Mouse (Mus musculus) forebrain, postnatal 0 days (tissue): ENCODE data around the gene Cabp7. TPM values are rescaled to one million over a fixed set of nuclear protein-coding genes. Genes with fewer than 3 reads are reported as not detected.

Experiments
- ATAC-seq: fragments of 200-750 bp; cut with Nextera tagmentation; 2 replicates; pipeline ENCODE4 v1.8.0; 2017; ENCODE audit warnings: mild to moderate bottlenecking, moderate library complexity
- DNase-seq: peaks from one replicate; pipeline ENCODE4 v3.0.0-alpha.2; 2015
- H3K27ac ChIP-seq: fragments of 300-500 bp; sonication (generic); 2 replicates; pipeline ENCODE4 v1.5.1; 2014; ENCODE audit warnings: low read depth, mild to moderate bottlenecking, antibody characterized with exemption, low read length, moderate library complexity, mixed read lengths
- H3K27me3 ChIP-seq: fragments of 300-500 bp; sonication (generic); 2 replicates; pipeline ENCODE4 v1.6.1; 2014; ENCODE audit warnings: mild to moderate bottlenecking, low read length, mixed read lengths; ENCODE audit not compliant: insufficient read depth
- H3K36me3 ChIP-seq: fragments of 300-500 bp; sonication (generic); 2 replicates; pipeline ENCODE4 v1.6.1; 2014; ENCODE audit warnings: mild to moderate bottlenecking, moderate library complexity; ENCODE audit not compliant: insufficient read depth
- H3K4me1 ChIP-seq: fragments of 300-500 bp; sonication (generic); 2 replicates; pipeline ENCODE4 v1.6.1; 2014; ENCODE audit warnings: antibody characterized with exemption; ENCODE audit not compliant: insufficient read depth
- H3K4me2 ChIP-seq: fragments of 300-500 bp; sonication (generic); 2 replicates; pipeline ENCODE4 v1.6.1; 2014; ENCODE audit warnings: low read depth, mild to moderate bottlenecking, moderate library complexity
- H3K4me3 ChIP-seq: fragments of 300-500 bp; sonication (generic); 2 replicates; pipeline ENCODE4 v1.5.1; 2014; ENCODE audit warnings: low read depth, low read length, mixed read lengths
- H3K9ac ChIP-seq: fragments of 300-500 bp; sonication (generic); 2 replicates; pipeline ENCODE4 v1.6.1; 2014; ENCODE audit warnings: mild to moderate bottlenecking
- H3K9me3 ChIP-seq: fragments of 300-500 bp; sonication (generic); 2 replicates; pipeline ENCODE4 v1.6.1; 2016; ENCODE audit warnings: low read length
- CTCF ChIP-seq: sonication (generic); IDR thresholded peaks from 2 replicates; pipeline ENCODE4 v1.5.1; 2016; ENCODE audit warnings: antibody characterized with exemption, control low read depth, low read depth
- WGBS: fragments of 180-500 bp; shearing (Covaris S2); extraction: QIAGEN DNeasy Blood & Tissue Kit; methylation state at CpG from one replicate; pipeline ENCODE4 v1.1.7; 2014; 5-methylcytosine and 5-hydroxymethylcytosine counted together
- polyA plus RNA-seq: library from polyadenylated mRNA; unstranded; fragments of >200 nt; fragmentation: Nextera tagmentation; extraction: Ambion mirVana; gene quantifications from 2 replicates; pipeline ENCODE4 v1.2.1, GENCODE M21; 2015
- total RNA-seq: library from RNA; depleted of rRNA; stranded (reverse); fragments of >200 nt; gene quantifications from 2 replicates; pipeline ENCODE4 v1.2.3, GENCODE M21; 2014

Gene Cabp7
- total and polyA plus RNA-seq, 2 experiments from 2014 or later: 1.6 to 5.3 TPM

- Histone ChIP-seq H3K9ac (no peak overlapping the region), H3K27me3 (peaks cover 4% of the 10 kb centered on the region; the same call in 1 of the 2 replicates), H3K4me2 (no peak overlapping the region), H3K36me3 (no peaks in the 10 kb centered on the region), H3K27ac (no peak overlapping the region), H3K4me3 (no peak overlapping the region), H3K4me1 (no peaks in the 10 kb centered on the region), H3K9me3 (no peaks in the 10 kb centered on the region)
- TF ChIP-seq CTCF: peak; percentile 53
- ATAC-seq (no peak), DNase-seq (no peak)
- WGBS: 94% methylated on average over 3 of the region's 3 CpGs
Observed at GRCm38 (mm10) chr11:4754036-4754435, 7.5 kb upstream of the Cabp7 start.

GRCm38 (mm10) chr11:4752836-4753235 is 6.3 kb upstream of the Cabp7 start:
- no peaks in the 10 kb centered on the region for H3K36me3 ChIP-seq
- no peak overlapping the region for H3K4me3 ChIP-seq
- no peak overlapping the region for H3K4me2 ChIP-seq
- H3K4me1 ChIP-seq: no peaks in the 10 kb centered on the region
- ATAC-seq (no peak), DNase-seq (no peak)
- peaks cover 14% of the 10 kb centered on the region for H3K27me3 ChIP-seq
- no peak for TF ChIP-seq CTCF
- WGBS: 11% methylated on average over 10 of the region's 10 CpGs
- no peak overlapping the region for H3K9ac ChIP-seq
- no peak overlapping the region for H3K27ac ChIP-seq
- no peaks in the 10 kb centered on the region for H3K9me3 ChIP-seq

DNA sequence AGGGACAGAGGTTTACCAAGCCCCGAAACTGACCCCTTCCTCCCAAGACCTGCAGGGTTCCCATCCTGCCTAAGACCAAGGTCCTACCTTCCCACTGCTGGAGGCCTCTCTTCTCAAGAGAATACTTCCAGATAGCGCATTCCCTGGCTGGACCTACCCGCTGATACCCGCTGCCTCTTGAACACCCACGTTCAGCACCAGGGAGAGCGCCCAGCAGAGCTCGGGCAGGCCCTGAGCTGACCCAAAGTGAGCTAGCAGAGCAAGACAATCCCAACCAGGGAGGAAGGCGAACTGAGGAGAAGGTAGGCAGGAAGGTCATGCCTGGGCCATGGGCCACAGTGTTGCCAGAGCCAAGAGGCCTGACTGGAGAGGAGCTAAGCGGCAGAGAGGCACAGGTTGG is 3.7 kb upstream of the Cabp7 start:
- WGBS: 9% methylated on average over 9 of the region's 9 CpGs

GRCm38 (mm10) chr11:4747285-4747684 is 707 bp upstream of the Cabp7 start:
- H3K4me1 ChIP-seq: peaks cover 4% of the 10 kb centered on the region; the same call in 1 of the 2 replicates
- ATAC-seq: peak; percentile 19; the same call in 1 of the 2 replicates
- no peak for TF ChIP-seq CTCF
- H3K36me3 ChIP-seq: no peaks in the 10 kb centered on the region
- peak overlapping the region; percentile 62 for H3K4me3 ChIP-seq
- WGBS: 8% methylated on average over 9 of the region's 12 CpGs
- peak overlapping the region; percentile 100 for H3K4me2 ChIP-seq
- H3K27me3 ChIP-seq: peaks cover 41% of the 10 kb centered on the region
- no peak overlapping the region for H3K27ac ChIP-seq
- H3K9ac ChIP-seq: peak overlapping the region; percentile 53; the same call in 1 of the 2 replicates
- DNase-seq: no peak
- no peaks in the 10 kb centered on the region for H3K9me3 ChIP-seq

More for the DNA sequence above, 3.7 kb upstream of the Cabp7 start:
- H3K9ac ChIP-seq: no peak overlapping the region
- ATAC-seq (no peak), DNase-seq (no peak)
- no peaks in the 10 kb centered on the region for H3K36me3 ChIP-seq
- no peaks in the 10 kb centered on the region for H3K9me3 ChIP-seq
- peaks cover 26% of the 10 kb centered on the region for H3K27me3 ChIP-seq
- H3K27ac ChIP-seq: no peak overlapping the region
- H3K4me1 ChIP-seq: peaks cover 4% of the 10 kb centered on the region; the same call in 1 of the 2 replicates
- H3K4me2 ChIP-seq: no peak overlapping the region
- H3K4me3 ChIP-seq: no peak overlapping the region
- TF ChIP-seq CTCF: no peak

DNA sequence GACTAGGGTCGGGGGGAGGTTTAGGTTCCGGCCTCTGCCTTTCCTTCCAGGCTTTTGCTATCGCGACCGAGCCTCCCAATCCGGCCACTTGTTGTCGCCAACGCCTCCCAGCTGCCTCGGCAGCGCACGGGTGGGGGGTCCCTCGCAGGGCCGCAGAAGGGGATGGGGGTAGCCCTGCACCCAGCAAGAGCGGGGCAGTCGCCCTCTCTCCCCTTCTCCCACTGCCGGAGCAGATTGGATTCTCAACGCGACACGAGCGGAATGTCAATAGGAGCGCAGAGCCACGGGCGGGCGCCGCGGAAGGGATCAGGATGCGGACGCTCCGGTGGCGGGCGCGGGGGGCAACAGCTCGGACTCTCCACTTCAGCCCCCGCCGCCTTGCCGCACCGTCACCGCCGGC is 609 bp downstream of the Cabp7 start:
- H3K9me3 ChIP-seq: no peaks in the 10 kb centered on the region
- H3K36me3 ChIP-seq: no peaks in the 10 kb centered on the region
- WGBS: 0% methylated on average over 35 of the region's 39 CpGs
- H3K27ac ChIP-seq: no peak overlapping the region
- H3K4me3 ChIP-seq: peak overlapping the region; percentile 62
- peak overlapping the region; percentile 100 for H3K4me2 ChIP-seq
- peak; percentile 28; the same call in 1 of the 2 replicates for ATAC-seq
- peaks cover 4% of the 10 kb centered on the region; the same call in 1 of the 2 replicates for H3K4me1 ChIP-seq
- peak; percentile 31 for DNase-seq
- TF ChIP-seq CTCF: no peak
- peak overlapping the region; percentile 53 for H3K9ac ChIP-seq
- peaks cover 41% of the 10 kb centered on the region for H3K27me3 ChIP-seq

DNA sequence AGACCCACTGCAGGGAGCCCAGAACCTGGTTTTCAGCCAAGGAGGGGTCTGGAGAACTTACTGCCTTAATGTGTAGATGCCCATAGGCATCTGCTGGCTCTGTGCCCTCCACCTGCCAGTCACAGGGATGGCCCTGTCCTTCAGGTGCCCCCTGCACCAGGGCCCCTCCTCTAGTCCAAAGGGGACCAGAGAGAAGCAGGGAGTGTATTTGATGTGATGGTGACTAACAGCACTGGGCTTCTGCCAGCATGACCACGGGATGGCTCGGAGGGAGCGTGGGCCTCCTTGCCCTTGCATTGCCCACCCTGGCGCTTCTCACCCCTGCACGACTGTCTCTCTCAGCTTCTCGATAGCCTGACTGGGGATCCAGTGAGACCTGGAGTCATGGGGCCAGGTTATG is 1.9 kb downstream of the Cabp7 start:
- Histone ChIP-seq H3K9me3 (no peaks in the 10 kb centered on the region), H3K4me2 (no peak overlapping the region), H3K36me3 (no peaks in the 10 kb centered on the region), H3K27me3 (peaks cover 41% of the 10 kb centered on the region), H3K27ac (no peak overlapping the region), H3K9ac (no peak overlapping the region), H3K4me1 (peaks cover 4% of the 10 kb centered on the region; the same call in 1 of the 2 replicates), H3K4me3 (no peak overlapping the region)
- DNase-seq (no peak), ATAC-seq (no peak)
- TF ChIP-seq CTCF: no peak
- 54% methylated on average over 6 of the region's 6 CpGs for WGBS

DNA sequence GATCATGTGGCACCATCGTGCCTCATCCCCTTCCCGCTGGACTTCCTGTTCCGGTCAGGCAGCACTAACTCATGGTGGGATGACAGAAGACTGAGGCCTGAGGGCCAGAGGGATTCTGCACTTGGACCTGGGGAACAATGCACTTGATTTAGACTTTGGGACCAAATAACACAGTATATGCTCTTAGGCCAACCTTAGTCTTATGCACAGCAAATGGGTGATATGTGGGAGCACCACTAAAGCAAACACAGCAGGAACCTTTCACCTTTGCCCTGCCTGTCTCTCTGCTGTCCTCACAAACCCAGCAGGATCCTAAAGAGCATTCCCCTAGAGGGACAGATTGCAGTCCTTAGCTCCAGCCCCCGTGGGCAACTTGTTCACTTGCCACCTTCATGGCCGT is 5.8 kb downstream of the Cabp7 start:
- Histone ChIP-seq H3K27me3 (peaks cover 21% of the 10 kb centered on the region), H3K4me2 (no peak overlapping the region), H3K27ac (no peak overlapping the region), H3K9ac (no peak overlapping the region), H3K4me3 (no peak overlapping the region), H3K4me1 (peaks cover 4% of the 10 kb centered on the region; the same call in 1 of the 2 replicates), H3K9me3 (no peaks in the 10 kb centered on the region), H3K36me3 (no peaks in the 10 kb centered on the region; the same call in 1 of the 2 replicates)
- TF ChIP-seq CTCF: no peak
- no peak for DNase-seq
- 73% methylated on average over 5 of the region's 5 CpGs for WGBS
- no peak for ATAC-seq
